Mouse (Mus musculus): ENCODE data around the gene Timm17a. TPM values are rescaled to one million over a fixed set of nuclear protein-coding genes. Genes with fewer than 3 reads are reported as not detected.
A peak's percentile ranks its signal among the peaks of the same experiment; 100 is the strongest.

The Timm17a gene
- polyA plus RNA-seq, 1 experiment from 2014 or later: 336 TPM

GRCm38 (mm10) chr1:135265834-135266233 lies 47.7 kb downstream of the Timm17a start:
- H3K36me3 ChIP-seq: peaks cover 75% of the 10 kb centered on the region
- no peak overlapping the region for H3K27ac ChIP-seq
- H3K4me1 ChIP-seq: peaks cover 3% of the 10 kb centered on the region
- no peaks in the 10 kb centered on the region for H3K27me3 ChIP-seq (ENCODE audit: insufficient read depth, poor library complexity, severe bottlenecking)
- no peak for DNase-seq (ENCODE audit: low spot score)
- H3K9me3 ChIP-seq: no peaks in the 10 kb centered on the region
- WGBS: 77% methylated on average over 5 of the region's 5 CpGs
- H3K4me3 ChIP-seq: no peak overlapping the region

GRCm38 (mm10) chr1:135263316-135263715 lies 50.3 kb downstream of the Timm17a start:
- Histone ChIP-seq H3K9me3 (no peaks in the 10 kb centered on the region), H3K27me3 (ENCODE audit: insufficient read depth, poor library complexity, severe bottlenecking) (no peaks in the 10 kb centered on the region), H3K4me1 (peaks cover 18% of the 10 kb centered on the region), H3K27ac (no peak overlapping the region), H3K4me3 (no peak overlapping the region), H3K36me3 (peaks cover 59% of the 10 kb centered on the region)
- no peak for DNase-seq (ENCODE audit: low spot score)
- WGBS: 83% methylated on average over 9 of the region's 9 CpGs

DNA sequence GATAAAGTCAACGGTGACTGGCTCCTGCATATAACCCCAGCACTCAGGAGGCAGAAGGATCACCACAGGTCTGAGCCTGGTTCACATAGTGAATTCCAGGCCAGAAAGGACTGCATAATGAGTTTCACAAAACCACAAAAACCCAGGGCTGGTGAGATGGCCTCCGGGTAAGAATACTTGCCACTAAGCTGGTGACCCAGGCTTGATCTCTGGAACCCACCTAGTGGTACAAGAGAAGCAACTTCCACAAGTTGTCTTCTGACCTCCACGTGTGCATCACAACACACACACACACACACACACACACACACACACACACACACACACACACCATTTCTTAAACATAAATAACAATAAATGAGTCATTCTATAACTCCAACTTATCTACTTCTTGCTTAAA lies 51.2 kb downstream of the Timm17a start:
- 93% methylated on average over 3 of the region's 3 CpGs for WGBS
- no peak overlapping the region for H3K27ac ChIP-seq
- peaks cover 9% of the 10 kb centered on the region; the same call in 1 of the 2 replicates for H3K27me3 ChIP-seq (ENCODE audit: insufficient read depth, poor library complexity, severe bottlenecking)
- no peaks in the 10 kb centered on the region for H3K9me3 ChIP-seq
- peaks cover 51% of the 10 kb centered on the region for H3K36me3 ChIP-seq
- DNase-seq (ENCODE audit: low spot score): no peak
- H3K4me3 ChIP-seq: no peak overlapping the region
- H3K4me1 ChIP-seq: peaks cover 22% of the 10 kb centered on the region

DNA sequence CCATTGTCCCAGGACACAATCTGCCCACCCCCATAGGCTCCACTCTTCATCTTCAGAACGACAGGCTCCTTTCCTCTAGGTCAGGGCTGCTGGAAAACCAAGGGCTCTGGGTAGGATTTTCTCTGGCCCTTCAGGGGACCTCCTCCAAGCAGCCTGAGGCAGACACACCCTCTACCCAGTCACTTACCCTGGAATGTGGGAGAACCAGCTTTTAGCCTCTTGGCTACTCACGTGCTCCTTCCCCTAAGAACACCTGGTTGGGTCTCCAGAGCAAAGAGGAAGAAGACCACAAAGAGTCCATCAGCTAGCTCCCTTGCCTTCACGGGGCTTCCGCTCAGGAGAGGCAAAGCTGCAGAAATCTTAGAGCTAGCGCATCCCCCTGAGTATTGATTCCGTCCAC lies 52.6 kb downstream of the Timm17a start:
- DNase-seq (ENCODE audit: low spot score): no peak
- no peak overlapping the region; the same call in 1 of the 2 replicates for H3K27ac ChIP-seq
- peaks cover 42% of the 10 kb centered on the region for H3K36me3 ChIP-seq
- no peaks in the 10 kb centered on the region for H3K9me3 ChIP-seq
- H3K4me1 ChIP-seq: peaks cover 22% of the 10 kb centered on the region
- H3K27me3 ChIP-seq (ENCODE audit: insufficient read depth, poor library complexity, severe bottlenecking): peaks cover 23% of the 10 kb centered on the region
- no peak overlapping the region for H3K4me3 ChIP-seq
- 65% methylated on average over 6 of the region's 6 CpGs for WGBS

GRCm38 (mm10) chr1:135259128-135259436 lies 54.5 kb downstream of the Timm17a start:
- peak overlapping the region; percentile 74 for H3K27ac ChIP-seq
- peak overlapping the region; percentile 51 for H3K4me3 ChIP-seq
- DNase-seq (ENCODE audit: low spot score): peak; percentile 92
- H3K4me1 ChIP-seq: peaks cover 26% of the 10 kb centered on the region
- peaks cover 41% of the 10 kb centered on the region for H3K27me3 ChIP-seq (ENCODE audit: insufficient read depth, poor library complexity, severe bottlenecking)
- under 1% methylated on average over 10 of the region's 10 CpGs for WGBS
- H3K36me3 ChIP-seq: peaks cover 25% of the 10 kb centered on the region
- no peaks in the 10 kb centered on the region for H3K9me3 ChIP-seq

DNA sequence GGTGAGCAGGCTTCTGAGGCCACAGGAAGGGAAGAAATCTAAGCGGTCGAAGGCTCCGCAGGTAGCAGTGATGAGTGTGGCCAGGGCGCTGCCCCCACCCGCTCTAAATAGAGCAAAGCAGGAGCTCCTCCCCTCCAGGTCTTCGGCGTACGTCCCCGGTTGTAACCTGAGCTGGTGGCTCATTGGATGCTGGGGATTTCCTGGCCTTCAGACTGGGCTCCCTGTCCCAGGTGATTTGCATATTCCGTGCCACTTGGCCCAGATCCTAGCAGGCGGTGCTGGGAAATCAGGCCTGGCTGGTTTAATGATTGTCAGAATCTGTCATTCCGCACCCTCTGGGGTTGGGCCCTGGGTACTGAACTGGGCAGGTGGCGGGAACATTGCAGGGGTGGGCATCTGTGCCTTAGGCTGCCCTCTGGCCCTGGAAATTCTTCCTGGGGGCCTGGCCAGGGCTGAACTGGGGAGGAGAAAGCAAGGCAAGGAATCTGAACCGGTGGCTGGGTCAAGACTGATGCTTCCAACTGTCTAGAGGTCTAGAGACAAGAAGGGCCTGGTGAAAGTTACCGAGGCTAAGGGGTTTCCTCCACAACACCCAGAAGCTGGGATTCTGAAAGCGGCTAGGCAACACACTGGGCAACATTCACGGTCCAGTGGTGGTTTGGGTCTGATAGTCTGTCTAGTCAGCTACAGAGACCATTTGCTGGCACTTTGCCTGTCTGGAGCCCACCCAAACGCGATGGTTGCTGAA lies 55.0 kb downstream of the Timm17a start, which contains the start of gene Elf3:
Gene Elf3 (minus strand): TSS at position 189 of the 748 bp plus-strand sequence.
- no peaks in the 10 kb centered on the region for H3K9me3 ChIP-seq
- WGBS: 5% methylated on average over 19 of the region's 19 CpGs
- H3K27ac ChIP-seq: peak within 1 kb of the TSS; percentile 74
- peak within 1 kb of the TSS; percentile 51 for H3K4me3 ChIP-seq
- DNase-seq (ENCODE audit: low spot score): no peak
- peaks cover 26% of the 10 kb centered on the region for H3K4me1 ChIP-seq
- H3K27me3 ChIP-seq (ENCODE audit: insufficient read depth, poor library complexity, severe bottlenecking): peaks cover 46% of the 10 kb centered on the region
- H3K36me3 ChIP-seq: peaks cover 19% of the 10 kb centered on the region

- no peak for DNase-seq (ENCODE audit: low spot score)
- Histone ChIP-seq H3K36me3 (no peaks in the 10 kb centered on the region), H3K9me3 (no peaks in the 10 kb centered on the region), H3K4me3 (no peak overlapping the region), H3K4me1 (peaks cover 41% of the 10 kb centered on the region), H3K27ac (no peak overlapping the region), H3K27me3 (ENCODE audit: insufficient read depth, poor library complexity, severe bottlenecking) (peaks cover 51% of the 10 kb centered on the region)
- 67% methylated on average over 6 of the region's 6 CpGs for WGBS
Measured at GRCm38 (mm10) chr1:135256299-135256698, 57.3 kb downstream of the Timm17a start.

- no peaks in the 10 kb centered on the region for H3K36me3 ChIP-seq
- peaks cover 80% of the 10 kb centered on the region for H3K27me3 ChIP-seq (ENCODE audit: insufficient read depth, poor library complexity, severe bottlenecking)
- H3K4me3 ChIP-seq: no peak overlapping the region
- WGBS: 29% methylated on average over 4 of the region's 4 CpGs
- no peaks in the 10 kb centered on the region for H3K9me3 ChIP-seq
- H3K27ac ChIP-seq: no peak overlapping the region
- no peak for DNase-seq (ENCODE audit: low spot score)
- peaks cover 38% of the 10 kb centered on the region for H3K4me1 ChIP-seq
Measured at GRCm38 (mm10) chr1:135252854-135253253, 60.7 kb downstream of the Timm17a start.

GRCm38 (mm10) chr1:135251405-135251804 lies 62.2 kb downstream of the Timm17a start:
- no peak for DNase-seq (ENCODE audit: low spot score)
- H3K27me3 ChIP-seq (ENCODE audit: insufficient read depth, poor library complexity, severe bottlenecking): peaks cover 78% of the 10 kb centered on the region
- H3K9me3 ChIP-seq: no peaks in the 10 kb centered on the region
- peaks cover 38% of the 10 kb centered on the region for H3K4me1 ChIP-seq
- peak overlapping the region; percentile 17; the same call in 1 of the 2 replicates for H3K27ac ChIP-seq
- H3K4me3 ChIP-seq: no peak overlapping the region
- 75% methylated on average over 8 of the region's 8 CpGs for WGBS
- H3K36me3 ChIP-seq: no peaks in the 10 kb centered on the region

DNA sequence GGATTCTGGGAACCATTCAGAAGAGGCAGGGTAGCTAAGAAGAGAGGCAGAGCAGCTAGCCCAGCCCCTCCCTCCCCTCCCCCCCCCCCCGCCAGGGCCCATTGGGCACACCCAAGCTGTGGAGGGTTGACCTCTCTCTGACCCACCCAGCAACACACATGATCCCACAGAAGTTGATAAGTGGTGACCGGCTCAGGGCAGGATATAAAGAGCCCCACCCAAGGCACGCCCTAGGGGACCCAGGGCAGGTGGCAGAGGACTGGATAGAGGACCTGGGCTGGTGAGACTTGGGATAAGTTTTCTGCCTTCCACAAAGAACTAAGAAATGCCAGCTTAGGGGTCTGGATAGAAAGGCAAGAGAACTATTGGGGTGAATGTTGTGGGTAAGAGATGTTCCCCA lies 62.9 kb downstream of the Timm17a start:
- Histone ChIP-seq H3K4me1 (peaks cover 38% of the 10 kb centered on the region), H3K36me3 (no peaks in the 10 kb centered on the region), H3K27ac (no peak overlapping the region), H3K9me3 (no peaks in the 10 kb centered on the region), H3K27me3 (ENCODE audit: insufficient read depth, poor library complexity, severe bottlenecking) (peaks cover 72% of the 10 kb centered on the region), H3K4me3 (no peak overlapping the region)
- peak; percentile 80 for DNase-seq (ENCODE audit: low spot score)
- WGBS: 58% methylated on average over 2 of the region's 3 CpGs

GRCm38 (mm10) chr1:135248434-135248850 lies 65.1 kb downstream of the Timm17a start:
- no peaks in the 10 kb centered on the region for H3K36me3 ChIP-seq
- WGBS: 10% methylated on average over 15 of the region's 15 CpGs
- H3K27me3 ChIP-seq (ENCODE audit: insufficient read depth, poor library complexity, severe bottlenecking): peaks cover 57% of the 10 kb centered on the region
- H3K9me3 ChIP-seq: no peaks in the 10 kb centered on the region
- DNase-seq (ENCODE audit: low spot score): no peak
- H3K27ac ChIP-seq: no peak overlapping the region
- H3K4me1 ChIP-seq: peaks cover 34% of the 10 kb centered on the region
- peak overlapping the region; percentile 46 for H3K4me3 ChIP-seq
